Mouse (Mus musculus) CH12.LX (cell line): ENCODE measurements at regions not wholly inside any gene's neighbourhood (a gene's known extent, or its start where the extent isn't known, plus 50 kb on each side); places are given as distances from the start of the nearest gene placed in this dataset.

Experiments used
- DNase-seq: peaks from one replicate; pipeline ENCODE4 v3.0.0-alpha.2; 2013; ENCODE audit errors: extremely low read depth
- H3K27ac ChIP-seq: 2 replicates; pipeline ENCODE4 v1.5.1; 2012; ENCODE audit warnings: low read depth, mild to moderate bottlenecking, control low read depth, moderate library complexity; ENCODE audit not compliant: insufficient read depth
- H3K27me3 ChIP-seq: replicated peaks from 2 replicates; pipeline ENCODE3; 2012; ENCODE audit warnings: inconsistent platforms
- H3K36me3 ChIP-seq, 2 experiments: replicated peaks in 1 of 2; 2 replicates each; pipeline versions ENCODE3 to v1.6.1; 2012; ENCODE audit warnings: inconsistent platforms in 1 of 2, low read length in 1 of 2, mild to moderate bottlenecking in 1 of 2, mixed read lengths in 1 of 2, moderate library complexity in 1 of 2; ENCODE audit not compliant: control insufficient read depth in 1 of 2, insufficient read depth in 1 of 2
- H3K4me1 ChIP-seq, 2 experiments: 2 replicates each; pipeline ENCODE4 v1.6.1; 2012; ENCODE audit warnings: inconsistent platforms in 1 of 2, moderate library complexity in 1 of 2; ENCODE audit not compliant: insufficient read depth in 2 of 2, control insufficient read depth in 1 of 2
- H3K4me2 ChIP-seq: 2 replicates; pipeline ENCODE4 v1.6.1; 2012; ENCODE audit warnings: low read depth, mild to moderate bottlenecking, control low read depth; ENCODE audit not compliant: poor library complexity, insufficient read depth, severe bottlenecking
- H3K4me3 ChIP-seq, 3 experiments: fragments of 150-350 bp in 1 of 3; sonication (generic) in 1 of 3; replicated peaks in 1 of 3; 2 replicates each; pipeline versions ENCODE3 to v1.5.1; 2011 to 2012; ENCODE audit warnings: low read depth in 2 of 3, low read length in 2 of 3, mild to moderate bottlenecking in 2 of 3, moderate library complexity in 2 of 3, control low read depth in 1 of 3, improper control_type of control experiment in 1 of 3, inconsistent platforms in 1 of 3, mixed read lengths in 1 of 3; ENCODE audit not compliant: poor library complexity in 1 of 3
- H3K79me2 ChIP-seq: replicated peaks from 2 replicates; pipeline ENCODE4 v1.6.1; 2012; ENCODE audit warnings: mild to moderate bottlenecking, moderate library complexity; ENCODE audit not compliant: control insufficient read depth, poor library complexity, insufficient read depth, severe bottlenecking; ENCODE audit errors: extremely low read depth
- H3K9ac ChIP-seq: 2 replicates; pipeline ENCODE4 v1.6.1; 2012; ENCODE audit warnings: low read depth, mild to moderate bottlenecking, control low read depth, moderate library complexity; ENCODE audit not compliant: insufficient read depth
- H3K9me3 ChIP-seq: replicated peaks from 2 replicates; pipeline ENCODE3; 2012; ENCODE audit warnings: low read length, inconsistent platforms, mixed read lengths
- BHLHE40 ChIP-seq: IDR thresholded peaks from 2 replicates; pipeline ENCODE4 v1.6.1; 2011; ENCODE audit warnings: mild to moderate bottlenecking, low read depth, low read length, improper control_type of control experiment
- ELF1 ChIP-seq: IDR thresholded peaks from 2 replicates; pipeline ENCODE4 v1.6.1; 2014; ENCODE audit warnings: low read depth, mild to moderate bottlenecking, inconsistent platforms, low read length, improper control_type of control experiment
- EP300 ChIP-seq: IDR thresholded peaks from 2 replicates; pipeline ENCODE4 v1.6.1; 2011; ENCODE audit warnings: low read length, improper control_type of control experiment
- HCFC1 ChIP-seq: IDR thresholded peaks from 2 replicates; pipeline ENCODE4 v1.6.1; 2012; ENCODE audit warnings: low read depth, mild to moderate bottlenecking, inconsistent platforms, low read length, improper control_type of control experiment
- IRF4 ChIP-seq: IDR thresholded peaks from 2 replicates; pipeline ENCODE4 v1.6.1; 2014; ENCODE audit warnings: low read depth, mild to moderate bottlenecking, inconsistent platforms, low read length, improper control_type of control experiment
- JUN ChIP-seq: IDR thresholded peaks from 2 replicates; pipeline ENCODE4 v1.6.1; 2011; ENCODE audit warnings: low read depth, mild to moderate bottlenecking, low read length, improper control_type of control experiment, moderate library complexity; ENCODE audit not compliant: insufficient read depth
- JUND ChIP-seq: conservative IDR thresholded peaks from 2 replicates; pipeline ENCODE4 v1.6.1; 2011; ENCODE audit warnings: low read depth, low read length, improper control_type of control experiment
- KAT2A ChIP-seq: IDR thresholded peaks from 2 replicates; pipeline ENCODE4 v1.6.1; 2012; ENCODE audit warnings: low read length, improper control_type of control experiment, inconsistent platforms; ENCODE audit not compliant: insufficient replicate concordance
- MAFK ChIP-seq: IDR thresholded peaks from 2 replicates; pipeline ENCODE4 v1.6.1; 2011; ENCODE audit warnings: low read length, improper control_type of control experiment; ENCODE audit not compliant: insufficient replicate concordance
- MEF2A ChIP-seq: IDR thresholded peaks from 2 replicates; pipeline ENCODE4 v1.6.1; 2014; ENCODE audit warnings: low read depth, mild to moderate bottlenecking, inconsistent platforms, low read length, improper control_type of control experiment, borderline replicate concordance
- MXI1 ChIP-seq: IDR thresholded peaks from 2 replicates; pipeline ENCODE4 v1.6.1; 2011; ENCODE audit warnings: mild to moderate bottlenecking, low read depth, low read length, improper control_type of control experiment
- NELFE ChIP-seq: IDR thresholded peaks from 2 replicates; pipeline ENCODE4 v1.6.1; 2011; ENCODE audit warnings: low read depth, low read length, improper control_type of control experiment
- PAX5 ChIP-seq: IDR thresholded peaks from 2 replicates; pipeline ENCODE4 v1.6.1; 2012; ENCODE audit warnings: low read length, inconsistent platforms, mixed read lengths
- POLR2AphosphoS2 ChIP-seq: IDR thresholded peaks from 2 replicates; pipeline ENCODE4 v1.6.1; 2011; ENCODE audit warnings: low read depth, low read length, improper control_type of control experiment
- RAD21 ChIP-seq: IDR thresholded peaks from 2 replicates; pipeline ENCODE4 v1.6.1; 2011; ENCODE audit warnings: low read depth, mild to moderate bottlenecking, low read length, improper control_type of control experiment, moderate library complexity
- TBP ChIP-seq: conservative IDR thresholded peaks from 2 replicates; pipeline ENCODE4 v1.6.1; 2011; ENCODE audit warnings: low read depth, low read length, improper control_type of control experiment
- UBTF ChIP-seq: IDR thresholded peaks from 2 replicates; pipeline ENCODE4 v1.6.1; 2012; ENCODE audit warnings: low read depth, mild to moderate bottlenecking, inconsistent platforms, low read length, improper control_type of control experiment, moderate library complexity
- USF1 ChIP-seq: IDR thresholded peaks from 2 replicates; pipeline ENCODE4 v1.6.1; 2014; ENCODE audit warnings: low read depth, mild to moderate bottlenecking, inconsistent platforms, low read length, improper control_type of control experiment
- USF2 ChIP-seq: conservative IDR thresholded peaks from 2 replicates; pipeline ENCODE4 v1.6.1; 2011; ENCODE audit warnings: low read depth, low read length, improper control_type of control experiment
- ZKSCAN1 ChIP-seq: IDR thresholded peaks from 2 replicates; pipeline ENCODE4 v1.6.1; 2012; ENCODE audit warnings: low read depth, inconsistent platforms, low read length, improper control_type of control experiment, borderline replicate concordance
- dilution Hi-C: fragments of 300-500 bp; cut with MboI; formaldehyde crosslinking; loops from 2 replicates; pipeline ENCODE4 v1.14.3; 2020; ENCODE audit warnings: low sequenced_read_pairs; ENCODE audit not compliant: extremely low pct_unique_long_range_greater_than_20kb, extremely low pct_ligation_motif_present
- in situ Hi-C: fragments of 300-500 bp; cut with MboI; formaldehyde crosslinking; loops from 3 replicates; pipeline ENCODE4 v1.14.3; 2019; ENCODE audit warnings: low sequenced_read_pairs, low pct_ligation_motif_present, low pct_unique_long_range_greater_than_20kb, mixed read lengths

DNA sequence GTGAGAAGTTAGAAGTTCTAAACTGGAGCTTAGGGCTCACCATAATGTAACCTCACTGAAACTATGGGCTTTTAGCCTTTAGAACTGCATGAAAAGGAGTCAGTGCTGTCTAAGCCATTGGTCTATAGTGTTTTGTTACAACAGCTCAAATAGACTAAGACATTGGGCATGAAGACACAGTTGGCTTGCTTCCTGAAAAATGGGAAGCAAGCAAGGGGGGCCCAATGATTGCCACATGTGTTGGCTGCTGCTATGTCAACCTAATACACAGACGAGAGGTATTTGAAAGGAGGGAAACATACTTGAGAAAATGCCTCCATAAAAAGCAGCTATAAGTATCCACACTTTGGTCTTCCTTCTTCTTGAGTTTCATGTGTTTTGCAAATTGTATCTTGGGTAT lies 935.5 kb upstream of the Car8 start:
- dilution Hi-C loops: no loop called here
- H3K4me1 ChIP-seq: peaks cover 0 to 2% of the 10 kb centered on the region in 2 experiments; a peak in 1 of 4 replicates
- in situ Hi-C loops: no loop called here

GRCm38 (mm10) chr4:9162374-9162773 lies 923.5 kb upstream of the Car8 start:
- no peaks in the 10 kb centered on the region for H3K36me3 ChIP-seq
- no peak overlapping the region for H3K27ac ChIP-seq
- H3K9ac ChIP-seq: no peak overlapping the region
- TF ChIP-seq MXI1 (no peak), BHLHE40 (no peak), UBTF (no peak), ZKSCAN1 (no peak), POLR2AphosphoS2 (no peak), HCFC1 (no peak)
- TF ChIP-seq, all 38 proteins: peak for 0
- Histone ChIP-seq H3K4me3 (no peak overlapping the region), H3K4me1 (peaks cover 0 to 4% of the 10 kb centered on the region in 2 experiments; a peak in 1 of 4 replicates), H3K79me2 (no peaks in the 10 kb centered on the region), H3K9me3 (no peaks in the 10 kb centered on the region), H3K4me2 (no peak overlapping the region), H3K27me3 (no peaks in the 10 kb centered on the region)
- no peak for DNase-seq
- in situ Hi-C loops: no loop called here
- dilution Hi-C loops: no loop called here

More for the DNA sequence above, 935.5 kb upstream of the Car8 start:
- Histone ChIP-seq H3K36me3 (no peaks in the 10 kb centered on the region), H3K9me3 (no peaks in the 10 kb centered on the region), H3K79me2 (no peaks in the 10 kb centered on the region), H3K4me3 (no peak overlapping the region), H3K9ac (no peak overlapping the region), H3K27me3 (no peaks in the 10 kb centered on the region), H3K27ac (no peak overlapping the region), H3K4me2 (no peak overlapping the region)
- no peak for TF ChIP-seq RAD21
- no peak for TF ChIP-seq BHLHE40
- TF ChIP-seq NELFE: no peak
- no peak for TF ChIP-seq MAFK
- TF ChIP-seq EP300: no peak
- TF ChIP-seq JUND: no peak
- TF ChIP-seq ZKSCAN1: no peak
- no peak for DNase-seq

- Histone ChIP-seq H3K36me3 (no peaks in the 10 kb centered on the region), H3K27me3 (no peaks in the 10 kb centered on the region), H3K4me1 (peaks cover 0 to 4% of the 10 kb centered on the region in 2 experiments; a peak in 1 of 4 replicates), H3K9me3 (no peaks in the 10 kb centered on the region), H3K9ac (no peak overlapping the region), H3K4me2 (no peak overlapping the region), H3K79me2 (no peaks in the 10 kb centered on the region), H3K27ac (no peak overlapping the region), H3K4me3 (no peak overlapping the region)
- DNase-seq: no peak
- TF ChIP-seq ELF1: no peak
- no peak for TF ChIP-seq EP300
- no peak for TF ChIP-seq MEF2A
- no peak for TF ChIP-seq JUN
- no peak for TF ChIP-seq KAT2A
- TF ChIP-seq TBP: no peak
- no peak for TF ChIP-seq USF1
- no peak for TF ChIP-seq PAX5
- no peak for TF ChIP-seq USF2
- no peak for TF ChIP-seq NELFE
- TF ChIP-seq POLR2AphosphoS2: no peak
- no peak for TF ChIP-seq IRF4
- dilution Hi-C loops: no loop called here
- in situ Hi-C loops: no loop called here
These were observed 922.9 kb upstream of the Car8 start for GRCm38 (mm10) chr4:9161814-9162133.
